Mouse (Mus musculus): ENCODE results near the gene Chtop. TPM values are rescaled to one million over a fixed set of nuclear protein-coding genes. Genes with fewer than 3 reads are reported as not detected.
A peak's percentile ranks its signal among the peaks of the same experiment; 100 is the strongest.

The Chtop gene
- polyA plus RNA-seq, 1 experiment from 2014 or later, result 105 TPM

GRCm38 (mm10) chr3:90475831-90476611 lies 33.3 kb downstream of the Chtop start, which contains the start of gene Ilf2:
Ilf2 (plus strand) TSS chr3:90476126.
- H3K36me3 ChIP-seq (ENCODE audit: control insufficient read depth, insufficient read depth, low read length), result peaks cover 31% of the 10 kb centered on the region
- no peaks in the 10 kb centered on the region for H3K9me3 ChIP-seq (ENCODE audit: control insufficient read depth, low read length)
- H3K27me3 ChIP-seq (ENCODE audit: control insufficient read depth, insufficient read depth, low read length), result no peaks in the 10 kb centered on the region
- peak within 1 kb of the TSS; percentile 94 for H3K4me3 ChIP-seq (ENCODE audit: low read length)
- peak; percentile 99 for ATAC-seq (ENCODE audit: low FRiP score, low TSS enrichment)
- peak within 1 kb of the TSS; percentile 92 for H3K9ac ChIP-seq (ENCODE audit: low read depth, low read length)
- H3K4me1 ChIP-seq (ENCODE audit: control insufficient read depth, insufficient read depth, low read length), result peaks cover 10% of the 10 kb centered on the region
- WGBS, result under 1% methylated on average over 45 of the region's 45 CpGs
- peak within 1 kb of the TSS; percentile 94 for H3K27ac ChIP-seq (ENCODE audit: low read depth, low read length)
- H3K4me2 ChIP-seq (replicated peaks; ENCODE audit: low read depth, low read length), result peak within 1 kb of the TSS; percentile 81

- Histone ChIP-seq H3K4me2 (replicated peaks; ENCODE audit: low read depth, low read length) (peak overlapping the region; percentile 40), H3K9ac (ENCODE audit: low read depth, low read length) (no peak overlapping the region), H3K9me3 (ENCODE audit: control insufficient read depth, low read length) (no peaks in the 10 kb centered on the region), H3K27me3 (ENCODE audit: control insufficient read depth, insufficient read depth, low read length) (no peaks in the 10 kb centered on the region), H3K4me1 (ENCODE audit: control insufficient read depth, insufficient read depth, low read length) (peaks cover 10% of the 10 kb centered on the region), H3K27ac (ENCODE audit: low read depth, low read length) (no peak overlapping the region), H3K4me3 (ENCODE audit: low read length) (peak overlapping the region; percentile 30; the same call in 1 of the 2 replicates), H3K36me3 (ENCODE audit: control insufficient read depth, insufficient read depth, low read length) (peaks cover 24% of the 10 kb centered on the region)
- 40% methylated on average over 15 of the region's 16 CpGs for WGBS
- no peak for ATAC-seq (ENCODE audit: low FRiP score, low TSS enrichment)
These were observed 34.0 kb downstream of the Chtop start for GRCm38 (mm10) chr3:90475151-90475830.

- no peaks in the 10 kb centered on the region for H3K27me3 ChIP-seq (ENCODE audit: control insufficient read depth, insufficient read depth, low read length)
- H3K9ac ChIP-seq (ENCODE audit: low read depth, low read length), result no peak overlapping the region
- no peaks in the 10 kb centered on the region; the same call in 1 of the 2 replicates for H3K36me3 ChIP-seq (ENCODE audit: control insufficient read depth, insufficient read depth, low read length)
- H3K4me2 ChIP-seq (replicated peaks; ENCODE audit: low read depth, low read length), result no peak overlapping the region
- no peak overlapping the region for H3K4me3 ChIP-seq (ENCODE audit: low read length)
- peaks cover 5% of the 10 kb centered on the region for H3K4me1 ChIP-seq (ENCODE audit: control insufficient read depth, insufficient read depth, low read length)
- 27% methylated on average over 3 of the region's 3 CpGs for WGBS
- H3K27ac ChIP-seq (ENCODE audit: low read depth, low read length), result no peak overlapping the region
- no peak for ATAC-seq (ENCODE audit: low FRiP score, low TSS enrichment)
- no peaks in the 10 kb centered on the region for H3K9me3 ChIP-seq (ENCODE audit: control insufficient read depth, low read length)
These were observed 37.1 kb downstream of the Chtop start for GRCm38 (mm10) chr3:90472213-90472612.

GRCm38 (mm10) chr3:90467618-90468300 lies 41.5 kb downstream of the Chtop start:
- no peak overlapping the region for H3K4me2 ChIP-seq (replicated peaks; ENCODE audit: low read depth, low read length)
- peaks cover 21% of the 10 kb centered on the region; the same call in 1 of the 2 replicates for H3K27me3 ChIP-seq (ENCODE audit: control insufficient read depth, insufficient read depth, low read length)
- no peak overlapping the region for H3K27ac ChIP-seq (ENCODE audit: low read depth, low read length)
- no peaks in the 10 kb centered on the region for H3K4me1 ChIP-seq (ENCODE audit: control insufficient read depth, insufficient read depth, low read length)
- H3K9me3 ChIP-seq (ENCODE audit: control insufficient read depth, low read length), result no peaks in the 10 kb centered on the region
- H3K36me3 ChIP-seq (ENCODE audit: control insufficient read depth, insufficient read depth, low read length), result no peaks in the 10 kb centered on the region
- no peak overlapping the region for H3K9ac ChIP-seq (ENCODE audit: low read depth, low read length)
- no peak overlapping the region for H3K4me3 ChIP-seq (ENCODE audit: low read length)
- WGBS, result 93% methylated on average over 10 of the region's 10 CpGs
- ATAC-seq (ENCODE audit: low FRiP score, low TSS enrichment), result no peak

- H3K27me3 ChIP-seq (ENCODE audit: control insufficient read depth, insufficient read depth, low read length), result peaks cover 31% of the 10 kb centered on the region
- H3K36me3 ChIP-seq (ENCODE audit: control insufficient read depth, insufficient read depth, low read length), result no peaks in the 10 kb centered on the region
- WGBS, result under 1% methylated on average over 15 of the region's 15 CpGs
- H3K4me3 ChIP-seq (ENCODE audit: low read length), result peak overlapping the region; percentile 55
- H3K27ac ChIP-seq (ENCODE audit: low read depth, low read length), result no peak overlapping the region
- ATAC-seq (ENCODE audit: low FRiP score, low TSS enrichment), result peak; percentile 62
- no peaks in the 10 kb centered on the region for H3K4me1 ChIP-seq (ENCODE audit: control insufficient read depth, insufficient read depth, low read length)
- peak overlapping the region; percentile 75 for H3K4me2 ChIP-seq (replicated peaks; ENCODE audit: low read depth, low read length)
- no peaks in the 10 kb centered on the region for H3K9me3 ChIP-seq (ENCODE audit: control insufficient read depth, low read length)
- H3K9ac ChIP-seq (ENCODE audit: low read depth, low read length), result peak overlapping the region; percentile 70; the same call in 1 of the 2 replicates
These were observed 43.0 kb downstream of the Chtop start for GRCm38 (mm10) chr3:90466311-90466766.

GRCm38 (mm10) chr3:90465686-90466310 lies 43.5 kb downstream of the Chtop start, which contains the start of gene Npr1:
Npr1 (minus strand) TSS chr3:90465866.
- peak within 1 kb of the TSS; percentile 70 for H3K9ac ChIP-seq (ENCODE audit: low read depth, low read length)
- no peaks in the 10 kb centered on the region for H3K9me3 ChIP-seq (ENCODE audit: control insufficient read depth, low read length)
- no peaks in the 10 kb centered on the region for H3K36me3 ChIP-seq (ENCODE audit: control insufficient read depth, insufficient read depth, low read length)
- H3K4me1 ChIP-seq (ENCODE audit: control insufficient read depth, insufficient read depth, low read length), result no peaks in the 10 kb centered on the region
- H3K27me3 ChIP-seq (ENCODE audit: control insufficient read depth, insufficient read depth, low read length), result peaks cover 31% of the 10 kb centered on the region
- H3K4me2 ChIP-seq (replicated peaks; ENCODE audit: low read depth, low read length), result peak within 1 kb of the TSS; percentile 75
- H3K27ac ChIP-seq (ENCODE audit: low read depth, low read length), result no peak within 1 kb of the TSS
- ATAC-seq (ENCODE audit: low FRiP score, low TSS enrichment), result peak; percentile 64
- peak within 1 kb of the TSS; percentile 55 for H3K4me3 ChIP-seq (ENCODE audit: low read length)
- WGBS, result 0% methylated on average over 19 of the region's 49 CpGs

GRCm38 (mm10) chr3:90465081-90465685 lies 44.1 kb downstream of the Chtop start:
- H3K4me2 ChIP-seq (replicated peaks; ENCODE audit: low read depth, low read length), result peak overlapping the region; percentile 75
- H3K9me3 ChIP-seq (ENCODE audit: control insufficient read depth, low read length), result no peaks in the 10 kb centered on the region
- H3K27me3 ChIP-seq (ENCODE audit: control insufficient read depth, insufficient read depth, low read length), result peaks cover 31% of the 10 kb centered on the region
- H3K27ac ChIP-seq (ENCODE audit: low read depth, low read length), result no peak overlapping the region
- peak overlapping the region; percentile 70 for H3K9ac ChIP-seq (ENCODE audit: low read depth, low read length)
- peak overlapping the region; percentile 55 for H3K4me3 ChIP-seq (ENCODE audit: low read length)
- ATAC-seq (ENCODE audit: low FRiP score, low TSS enrichment), result peak; percentile 44; the same call in 1 of the 2 replicates
- no peaks in the 10 kb centered on the region for H3K4me1 ChIP-seq (ENCODE audit: control insufficient read depth, insufficient read depth, low read length)
- WGBS, result under 1% methylated on average over 75 of the region's 75 CpGs
- H3K36me3 ChIP-seq (ENCODE audit: control insufficient read depth, insufficient read depth, low read length), result no peaks in the 10 kb centered on the region

- Histone ChIP-seq H3K36me3 (ENCODE audit: control insufficient read depth, insufficient read depth, low read length) (no peaks in the 10 kb centered on the region), H3K4me2 (replicated peaks; ENCODE audit: low read depth, low read length) (peak overlapping the region; percentile 75), H3K27me3 (ENCODE audit: control insufficient read depth, insufficient read depth, low read length) (peaks cover 31% of the 10 kb centered on the region), H3K4me1 (ENCODE audit: control insufficient read depth, insufficient read depth, low read length) (no peaks in the 10 kb centered on the region), H3K9ac (ENCODE audit: low read depth, low read length) (peak overlapping the region; percentile 70), H3K9me3 (ENCODE audit: control insufficient read depth, low read length) (no peaks in the 10 kb centered on the region), H3K27ac (ENCODE audit: low read depth, low read length) (no peak overlapping the region), H3K4me3 (ENCODE audit: low read length) (peak overlapping the region; percentile 55)
- peak; percentile 7; the same call in 1 of the 2 replicates for ATAC-seq (ENCODE audit: low FRiP score, low TSS enrichment)
- 9% methylated on average over 37 of the region's 37 CpGs for WGBS
These were observed 44.7 kb downstream of the Chtop start for GRCm38 (mm10) chr3:90464552-90465080.

Data from kidney, embryonic 14.5 days (tissue).